Mouse (Mus musculus) bone marrow, adult 2 months (tissue): ENCODE measurements at regions not wholly inside any gene's neighbourhood (a gene's known extent, or its start where the extent isn't known, plus 50 kb on each side); places are given as distances from the start of the nearest gene placed in this dataset.

Experiments
- CTCF ChIP-seq: fragments of 200-500 bp; IDR thresholded peaks from 2 replicates; pipeline ENCODE4 v1.5.1; 2011; ENCODE audit warnings: low read length, control low read depth; ENCODE audit not compliant: control insufficient read depth, insufficient read depth
- POLR2A ChIP-seq: fragments of 200-500 bp; IDR thresholded peaks from 2 replicates; pipeline ENCODE4 v1.6.1; 2011; ENCODE audit warnings: low read depth, mild to moderate bottlenecking, control low read depth, low read length, borderline replicate concordance; ENCODE audit not compliant: control insufficient read depth

DNA sequence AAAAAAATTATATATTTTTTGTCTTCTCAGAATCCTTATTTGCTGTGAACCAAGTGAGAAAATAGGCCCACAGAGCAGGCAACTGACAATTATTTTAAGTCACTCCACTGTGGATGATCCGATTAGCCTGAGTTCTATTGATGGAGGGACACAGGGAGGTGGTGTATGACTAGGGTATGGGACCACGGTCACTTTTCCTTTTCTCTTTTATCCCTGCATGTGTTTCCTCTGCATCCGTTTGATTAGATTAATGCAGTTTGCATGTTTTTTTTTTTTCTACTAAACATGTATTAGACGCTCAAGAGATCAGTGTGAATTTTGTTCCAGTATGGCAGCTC is 65.4 kb upstream of the Creb5 start:
- no peak for TF ChIP-seq POLR2A
- TF ChIP-seq CTCF = no peak
